Mouse (Mus musculus): ENCODE results near the gene 9530068E07Rik. TPM values are rescaled to one million over a fixed set of nuclear protein-coding genes. Genes with fewer than 3 reads are reported as not detected.
A peak's percentile ranks its signal among the peaks of the same experiment; 100 is the strongest.

Gene 9530068E07Rik
- polyA plus RNA-seq, 1 experiment = 88.1 TPM

DNA sequence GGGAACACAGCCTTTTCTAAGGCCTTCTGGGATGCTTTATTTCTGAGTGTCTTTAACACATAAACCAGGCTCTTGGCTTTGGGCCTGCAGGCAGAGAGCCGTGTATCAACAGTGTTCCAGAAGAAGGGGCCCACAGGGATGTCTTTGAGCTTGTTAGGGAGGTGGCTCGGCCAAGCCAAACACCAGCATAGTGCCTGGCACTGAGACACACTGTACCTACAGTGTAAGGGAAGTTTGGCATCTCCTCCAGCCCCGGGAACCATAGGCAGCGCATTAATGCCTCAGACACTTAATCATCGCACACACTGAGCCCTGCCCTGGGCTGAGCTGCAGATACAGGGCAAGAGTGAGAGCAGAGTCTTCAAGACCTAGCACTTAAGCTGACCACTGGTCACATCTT, 22.1 kb downstream of the 9530068E07Rik start:
- no peak overlapping the region for H3K4me3 ChIP-seq (replicated peaks; ENCODE audit: insufficient read depth, low read depth, low read length)
- DNase-seq = no peak
- H3K4me1 ChIP-seq (ENCODE audit: control insufficient read depth, insufficient read depth, low read length) = no peaks in the 10 kb centered on the region
- TF ChIP-seq CTCF (IDR thresholded peaks at IDR 0.05; ENCODE audit: borderline replicate concordance, insufficient read depth, low read depth, low read length) = no peak
- no peak for TF ChIP-seq POLR2A (IDR thresholded peaks at IDR 0.05; ENCODE audit: borderline replicate concordance, insufficient read depth, low read length)
- no peak overlapping the region for H3K27ac ChIP-seq (ENCODE audit: insufficient read depth, low read length)
- WGBS = 36% methylated on average over 5 of the region's 5 CpGs
- H3K27me3 ChIP-seq (ENCODE audit: control insufficient read depth, insufficient read depth, low read length) = no peaks in the 10 kb centered on the region

DNA sequence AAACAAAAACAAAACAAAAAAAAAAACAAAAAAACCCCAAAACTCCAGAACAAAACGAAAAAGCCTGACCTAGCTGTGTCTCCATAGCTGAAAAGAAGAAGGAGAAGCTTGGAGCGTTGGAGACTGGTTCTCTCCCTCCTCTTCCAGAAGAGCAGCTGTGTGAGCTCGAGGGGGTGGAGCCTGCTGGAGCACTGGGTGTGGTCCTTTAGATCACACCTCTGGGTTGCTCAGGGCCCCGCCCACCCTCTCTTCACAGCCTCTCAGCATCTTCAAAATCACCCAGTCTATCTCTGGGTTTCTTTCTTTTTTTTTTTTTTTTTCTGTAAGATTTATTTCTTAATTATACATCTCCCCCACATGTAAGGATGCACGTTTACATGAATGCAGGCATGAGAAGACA, 23.0 kb downstream of the 9530068E07Rik start:
- Histone ChIP-seq H3K4me1 (ENCODE audit: control insufficient read depth, insufficient read depth, low read length) (no peaks in the 10 kb centered on the region), H3K4me3 (replicated peaks; ENCODE audit: insufficient read depth, low read depth, low read length) (no peak overlapping the region), H3K27ac (ENCODE audit: insufficient read depth, low read length) (no peak overlapping the region), H3K27me3 (ENCODE audit: control insufficient read depth, insufficient read depth, low read length) (no peaks in the 10 kb centered on the region)
- WGBS = 55% methylated on average over 5 of the region's 5 CpGs
- DNase-seq = no peak
- TF ChIP-seq POLR2A (IDR thresholded peaks at IDR 0.05; ENCODE audit: borderline replicate concordance, insufficient read depth, low read length) = no peak
- no peak for TF ChIP-seq CTCF (IDR thresholded peaks at IDR 0.05; ENCODE audit: borderline replicate concordance, insufficient read depth, low read depth, low read length)

DNA sequence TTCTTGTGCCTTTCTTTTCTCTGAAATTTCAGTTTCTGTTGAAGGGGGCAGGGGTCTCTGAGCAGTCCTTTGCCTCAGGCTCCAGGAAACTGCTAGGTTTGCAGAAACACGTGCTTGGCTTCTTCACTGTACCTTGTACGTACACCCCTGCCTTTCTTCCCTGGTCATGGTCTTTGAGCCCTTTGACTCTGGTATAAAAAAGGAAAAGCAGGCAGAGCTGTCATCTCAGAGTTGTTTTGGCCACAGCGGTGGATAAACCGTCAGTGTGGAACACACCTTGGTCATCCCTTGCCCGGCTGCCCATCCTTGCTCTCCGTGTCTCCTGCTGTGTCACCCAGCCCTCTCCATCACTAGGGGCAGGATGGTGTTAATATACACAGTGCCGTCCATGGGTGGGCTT, 23.6 kb downstream of the 9530068E07Rik start:
- Histone ChIP-seq H3K27ac (ENCODE audit: insufficient read depth, low read length) (no peak overlapping the region), H3K27me3 (ENCODE audit: control insufficient read depth, insufficient read depth, low read length) (no peaks in the 10 kb centered on the region), H3K4me1 (ENCODE audit: control insufficient read depth, insufficient read depth, low read length) (no peaks in the 10 kb centered on the region), H3K4me3 (replicated peaks; ENCODE audit: insufficient read depth, low read depth, low read length) (no peak overlapping the region)
- no peak for TF ChIP-seq CTCF (IDR thresholded peaks at IDR 0.05; ENCODE audit: borderline replicate concordance, insufficient read depth, low read depth, low read length)
- TF ChIP-seq POLR2A (IDR thresholded peaks at IDR 0.05; ENCODE audit: borderline replicate concordance, insufficient read depth, low read length) = no peak
- WGBS = 78% methylated on average over 7 of the region's 7 CpGs
- no peak for DNase-seq

DNA sequence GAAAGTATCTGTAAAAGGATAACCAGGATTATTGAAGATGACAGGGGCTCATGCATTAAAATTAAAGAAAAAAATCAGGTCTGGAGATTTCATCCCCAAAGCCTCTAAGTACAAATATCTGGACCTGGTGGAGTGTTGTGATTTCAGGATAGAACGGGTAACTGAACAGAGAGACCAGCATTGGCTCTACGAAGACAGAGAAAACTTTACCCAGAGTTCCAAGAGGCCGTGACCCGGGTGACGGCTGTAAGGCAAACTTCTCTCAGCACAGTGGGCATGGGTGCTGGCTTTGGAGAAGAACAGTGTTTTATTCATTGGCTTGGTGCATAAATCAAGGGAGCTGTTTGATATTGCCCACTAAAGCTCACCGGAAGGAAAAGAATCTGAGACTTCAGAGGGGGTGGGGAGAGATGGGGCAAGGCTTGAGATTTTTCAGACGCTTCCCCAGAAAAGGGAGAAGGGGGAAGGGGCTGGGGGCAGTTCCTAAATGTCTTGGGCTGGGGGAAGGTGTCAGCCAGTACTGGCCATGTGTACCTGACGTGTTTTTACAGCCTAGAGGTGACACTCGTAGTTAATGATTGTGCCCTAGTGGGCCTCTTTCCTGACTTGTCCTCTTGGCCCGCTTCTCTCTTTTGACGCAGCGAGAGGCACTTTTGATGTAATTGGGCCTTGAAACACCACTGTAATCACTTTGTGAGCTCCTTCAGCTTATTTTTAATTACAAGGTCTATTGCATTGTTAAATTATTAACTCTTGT, 24.2 kb downstream of the 9530068E07Rik start:
- Histone ChIP-seq H3K27me3 (ENCODE audit: control insufficient read depth, insufficient read depth, low read length) (no peaks in the 10 kb centered on the region), H3K4me3 (replicated peaks; ENCODE audit: insufficient read depth, low read depth, low read length) (no peak overlapping the region), H3K4me1 (ENCODE audit: control insufficient read depth, insufficient read depth, low read length) (no peaks in the 10 kb centered on the region), H3K27ac (ENCODE audit: insufficient read depth, low read length) (no peak overlapping the region)
- no peak for DNase-seq
- WGBS = 80% methylated on average over 12 of the region's 12 CpGs
- TF ChIP-seq CTCF (IDR thresholded peaks at IDR 0.05; ENCODE audit: borderline replicate concordance, insufficient read depth, low read depth, low read length) (no peak), POLR2A (IDR thresholded peaks at IDR 0.05; ENCODE audit: borderline replicate concordance, insufficient read depth, low read length) (no peak)

DNA sequence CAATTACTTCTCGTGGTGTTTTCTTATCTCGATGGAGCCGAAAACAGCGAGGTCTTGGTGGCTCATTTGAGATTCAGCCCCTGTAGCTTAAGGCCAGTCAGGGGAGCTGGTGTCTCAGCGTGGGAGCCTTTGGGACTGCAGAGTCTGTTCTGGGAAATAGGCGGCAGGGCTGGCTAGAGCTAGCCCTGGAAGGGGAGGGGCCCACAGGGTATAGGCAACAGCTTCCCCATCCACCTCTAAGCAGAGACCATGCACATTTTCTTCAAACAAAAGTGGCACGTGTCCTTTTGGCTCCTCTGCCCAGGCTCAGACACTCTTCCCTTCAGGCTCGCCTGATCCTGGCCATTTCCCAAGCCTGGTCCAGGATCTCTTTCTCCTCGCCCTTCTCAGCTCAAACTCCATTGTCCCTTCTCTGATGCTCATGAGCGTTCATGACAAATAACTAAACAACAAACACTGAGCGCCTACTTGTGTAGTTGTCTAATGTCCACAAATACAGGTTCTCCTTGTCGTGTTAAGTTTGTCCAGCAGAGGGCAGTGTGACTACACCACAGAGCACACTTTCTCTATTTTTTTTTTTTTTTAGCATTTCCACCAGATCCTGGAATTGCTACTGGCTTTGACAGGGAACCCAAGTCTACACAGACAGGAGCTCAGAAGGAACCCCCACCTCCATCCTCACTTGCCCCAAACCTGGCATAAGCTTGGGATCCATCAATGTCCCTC, 25.0 kb downstream of the 9530068E07Rik start:
- Histone ChIP-seq H3K4me3 (replicated peaks; ENCODE audit: insufficient read depth, low read depth, low read length) (no peak overlapping the region), H3K27me3 (ENCODE audit: control insufficient read depth, insufficient read depth, low read length) (no peaks in the 10 kb centered on the region), H3K4me1 (ENCODE audit: control insufficient read depth, insufficient read depth, low read length) (no peaks in the 10 kb centered on the region), H3K27ac (ENCODE audit: insufficient read depth, low read length) (no peak overlapping the region)
- peak; percentile 46 to 51 for DNase-seq
- TF ChIP-seq CTCF (IDR thresholded peaks at IDR 0.05; ENCODE audit: borderline replicate concordance, insufficient read depth, low read depth, low read length) = peak; percentile 42; the same call in 1 of the 2 replicates
- no peak for TF ChIP-seq POLR2A (IDR thresholded peaks at IDR 0.05; ENCODE audit: borderline replicate concordance, insufficient read depth, low read length)
- 28% methylated on average over 12 of the region's 12 CpGs for WGBS

DNA sequence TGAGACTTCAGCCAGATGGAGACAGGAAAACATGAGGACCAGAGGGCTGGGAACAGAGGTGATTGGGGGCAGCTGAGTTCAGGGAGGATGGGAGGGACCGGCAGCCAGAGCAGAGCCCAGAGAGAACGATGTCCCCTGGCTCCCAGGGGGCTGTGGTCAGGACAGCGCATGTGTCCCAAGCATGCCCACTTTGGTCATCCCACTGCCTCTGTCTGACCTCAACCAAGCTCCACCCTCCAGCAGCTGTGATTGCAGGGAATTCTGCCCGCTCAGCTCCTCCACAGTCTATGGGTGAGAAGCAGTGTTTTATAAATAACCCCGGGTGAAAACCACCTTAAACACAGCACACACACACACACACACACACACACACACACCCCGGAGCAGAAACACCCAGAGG, 33.2 kb downstream of the 9530068E07Rik start:
- H3K4me1 ChIP-seq (ENCODE audit: control insufficient read depth, insufficient read depth, low read length) = no peaks in the 10 kb centered on the region
- H3K27me3 ChIP-seq (ENCODE audit: control insufficient read depth, insufficient read depth, low read length) = no peaks in the 10 kb centered on the region
- no peak overlapping the region for H3K4me3 ChIP-seq (replicated peaks; ENCODE audit: insufficient read depth, low read depth, low read length)
- TF ChIP-seq CTCF (IDR thresholded peaks at IDR 0.05; ENCODE audit: borderline replicate concordance, insufficient read depth, low read depth, low read length) = no peak
- no peak for TF ChIP-seq POLR2A (IDR thresholded peaks at IDR 0.05; ENCODE audit: borderline replicate concordance, insufficient read depth, low read length)
- no peak overlapping the region for H3K27ac ChIP-seq (ENCODE audit: insufficient read depth, low read length)
- WGBS = 70% methylated on average over 6 of the region's 6 CpGs
- no peak for DNase-seq

DNA sequence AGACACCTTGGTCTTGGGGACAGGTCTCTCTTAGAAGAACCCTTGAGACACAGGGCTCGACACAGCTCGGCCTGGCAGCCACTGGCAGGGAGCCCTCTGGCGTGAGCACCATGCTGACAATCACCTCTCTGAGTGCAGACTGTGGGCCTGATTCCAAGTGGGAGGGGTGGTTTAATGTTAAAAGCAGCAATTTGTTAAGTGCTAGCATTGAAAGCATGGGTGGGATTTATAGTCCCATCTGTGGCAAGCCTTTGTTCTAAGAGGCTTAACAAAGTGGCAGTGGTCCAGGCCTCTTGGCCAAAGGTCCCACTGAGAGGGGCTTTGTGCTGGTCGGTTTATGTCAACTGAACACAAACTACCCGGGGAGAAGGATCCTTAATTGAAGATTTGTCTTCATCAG, 35.4 kb downstream of the 9530068E07Rik start:
- Histone ChIP-seq H3K27me3 (ENCODE audit: control insufficient read depth, insufficient read depth, low read length) (no peaks in the 10 kb centered on the region), H3K4me3 (replicated peaks; ENCODE audit: insufficient read depth, low read depth, low read length) (no peak overlapping the region), H3K27ac (ENCODE audit: insufficient read depth, low read length) (no peak overlapping the region), H3K4me1 (ENCODE audit: control insufficient read depth, insufficient read depth, low read length) (no peaks in the 10 kb centered on the region)
- DNase-seq = no peak
- WGBS = 13% methylated on average over 5 of the region's 5 CpGs
- TF ChIP-seq POLR2A (IDR thresholded peaks at IDR 0.05; ENCODE audit: borderline replicate concordance, insufficient read depth, low read length) (no peak), CTCF (IDR thresholded peaks at IDR 0.05; ENCODE audit: borderline replicate concordance, insufficient read depth, low read depth, low read length) (no peak)

DNA sequence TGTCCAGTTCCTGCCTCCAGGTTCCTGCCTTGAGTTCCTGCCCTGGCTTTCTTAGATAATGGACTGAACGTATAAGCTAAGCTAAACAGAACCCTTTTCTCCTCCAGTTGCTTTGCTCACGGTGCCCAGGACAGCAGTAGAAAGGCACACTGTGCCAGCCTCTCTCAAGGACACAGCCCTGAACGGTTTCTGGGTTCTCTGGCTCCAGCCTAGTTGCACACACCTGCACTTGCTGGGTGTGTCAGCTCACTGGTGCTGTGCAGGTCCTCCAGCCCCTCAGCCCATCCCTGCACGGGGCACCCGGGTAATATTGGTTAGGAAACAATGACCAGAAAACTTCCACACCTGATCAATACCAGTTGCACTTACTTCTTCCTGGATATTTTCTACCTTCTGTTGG, 35.9 kb downstream of the 9530068E07Rik start:
- H3K4me1 ChIP-seq (ENCODE audit: control insufficient read depth, insufficient read depth, low read length) = no peaks in the 10 kb centered on the region
- TF ChIP-seq CTCF (IDR thresholded peaks at IDR 0.05; ENCODE audit: borderline replicate concordance, insufficient read depth, low read depth, low read length) (no peak), POLR2A (IDR thresholded peaks at IDR 0.05; ENCODE audit: borderline replicate concordance, insufficient read depth, low read length) (no peak)
- 87% methylated on average over 5 of the region's 5 CpGs for WGBS
- no peak overlapping the region for H3K4me3 ChIP-seq (replicated peaks; ENCODE audit: insufficient read depth, low read depth, low read length)
- H3K27ac ChIP-seq (ENCODE audit: insufficient read depth, low read length) = no peak overlapping the region
- DNase-seq = no peak
- no peaks in the 10 kb centered on the region for H3K27me3 ChIP-seq (ENCODE audit: control insufficient read depth, insufficient read depth, low read length)

All from cerebellum, adult 2 months (tissue).